Mouse (Mus musculus) erythroblast, embryonic 14.5 days (primary cell): ENCODE results near the gene Atp6v1e2.

Experiments used
- GATA1 ChIP-seq: IDR thresholded peaks from 2 replicates; pipeline ENCODE4 v1.6.1; 2012; ENCODE audit warnings: low read length, inconsistent platforms, mixed read lengths
- TAL1 ChIP-seq: IDR thresholded peaks from 3 replicates; pipeline ENCODE4 v1.6.1; 2012; ENCODE audit warnings: low read length, inconsistent platforms, mixed read lengths

- TF ChIP-seq GATA1: no peak
- no peak for TF ChIP-seq TAL1
Observed at GRCm38 (mm10) chr17:86982497-86982896, 34.8 kb upstream of the Atp6v1e2 start.
